Mouse (Mus musculus): ENCODE results near the gene Sgsm3.

- TF ChIP-seq CTCF (IDR thresholded peaks at IDR 0.05; ENCODE audit: extremely low read depth, insufficient read depth, insufficient read length, insufficient replicate concordance) (no peak), POLR2A (IDR thresholded peaks at IDR 0.05; ENCODE audit: low read depth, low read length) (no peak)
Observed at GRCm38 (mm10) chr15:81012359-81012758, 34.8 kb downstream of the Sgsm3 start.
